Mouse (Mus musculus): ENCODE data around the gene 4933436I01Rik. TPM values are rescaled to one million over a fixed set of nuclear protein-coding genes. Genes with fewer than 3 reads are reported as not detected.

Gene 4933436I01Rik
- polyA plus RNA-seq (2016; fragmentation: Nextera tagmentation; extraction: Ambion mirVana) = not detected in 2 replicates

DNA sequence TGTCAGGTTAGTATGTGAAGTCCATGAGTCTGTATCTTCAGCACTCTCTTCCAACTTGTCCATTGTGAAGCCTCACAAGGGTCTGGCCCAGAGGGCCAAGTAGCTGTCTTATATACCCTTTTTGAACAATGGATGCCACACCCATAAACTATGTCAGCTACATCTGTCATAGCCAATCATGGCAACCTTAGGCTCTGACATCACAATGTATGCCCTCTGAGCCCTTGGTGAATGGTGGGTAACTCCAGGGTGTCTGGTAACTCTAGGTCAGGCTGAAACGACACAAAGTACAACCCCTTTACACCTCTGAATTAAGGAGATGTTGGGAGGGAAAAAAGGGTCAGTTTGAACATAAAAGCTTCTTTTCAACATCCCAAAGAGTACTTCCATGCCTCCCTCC lies at the start of gene 4933436I01Rik:
4933436I01Rik (minus strand) TSS at position 101 of the 400 bp plus-strand sequence.
- no peaks in the 10 kb centered on the region for H3K36me3 ChIP-seq
- no peaks in the 10 kb centered on the region for H3K9me3 ChIP-seq
- H3K4me3 ChIP-seq = no peak within 1 kb of the TSS
- ATAC-seq (ENCODE audit: low FRiP score, low read depth) = no peak
- H3K27me3 ChIP-seq (replicated peaks) = no peaks in the 10 kb centered on the region
- H3K4me2 ChIP-seq (replicated peaks) = no peak within 1 kb of the TSS
- no peak within 1 kb of the TSS for H3K9ac ChIP-seq
- no peaks in the 10 kb centered on the region for H3K4me1 ChIP-seq
- H3K27ac ChIP-seq = no peak within 1 kb of the TSS
- WGBS = 65% methylated on average over 1 of the region's 1 CpGs

DNA sequence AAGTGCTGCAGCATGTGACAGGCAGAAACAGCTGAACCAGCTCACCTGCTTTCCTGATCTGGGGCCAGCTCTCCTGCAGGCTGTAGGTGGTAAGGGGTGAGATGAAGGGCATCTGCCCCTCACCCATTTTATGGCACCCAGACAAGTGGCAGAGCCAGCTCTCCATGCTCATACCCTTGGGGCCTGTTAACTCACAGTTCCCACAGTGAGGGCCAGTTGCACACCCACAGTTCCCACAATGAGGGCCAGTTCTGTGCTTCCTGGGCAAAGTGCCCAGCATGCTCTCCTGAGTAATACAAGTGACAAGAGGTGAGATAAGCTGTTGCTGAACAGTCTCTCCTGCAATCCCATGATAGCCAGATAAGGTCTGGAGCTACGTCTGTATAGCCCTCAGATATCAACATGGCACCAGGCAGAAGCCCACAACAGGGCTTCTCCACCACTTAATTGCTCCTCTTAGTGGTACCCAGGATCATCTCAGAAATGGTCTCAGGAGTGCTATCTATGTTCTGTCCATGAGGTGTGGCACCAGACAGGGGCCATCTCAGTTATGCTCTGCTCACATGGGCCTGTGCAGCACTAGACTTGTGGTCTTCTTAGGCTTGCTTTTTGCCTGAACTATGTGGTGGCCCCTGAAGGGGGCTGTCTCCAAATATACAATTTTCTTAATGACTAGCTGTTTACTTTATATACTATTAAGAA lies 3.7 kb upstream of the 4933436I01Rik start:
- Histone ChIP-seq H3K4me1 (no peaks in the 10 kb centered on the region), H3K27me3 (replicated peaks) (no peaks in the 10 kb centered on the region), H3K4me2 (replicated peaks) (no peak overlapping the region), H3K27ac (no peak overlapping the region), H3K9ac (no peak overlapping the region), H3K4me3 (no peak overlapping the region), H3K9me3 (no peaks in the 10 kb centered on the region), H3K36me3 (no peaks in the 10 kb centered on the region)
- WGBS = 68% methylated on average over 1 of the region's 1 CpGs
- ATAC-seq (ENCODE audit: low FRiP score, low read depth) = no peak

DNA sequence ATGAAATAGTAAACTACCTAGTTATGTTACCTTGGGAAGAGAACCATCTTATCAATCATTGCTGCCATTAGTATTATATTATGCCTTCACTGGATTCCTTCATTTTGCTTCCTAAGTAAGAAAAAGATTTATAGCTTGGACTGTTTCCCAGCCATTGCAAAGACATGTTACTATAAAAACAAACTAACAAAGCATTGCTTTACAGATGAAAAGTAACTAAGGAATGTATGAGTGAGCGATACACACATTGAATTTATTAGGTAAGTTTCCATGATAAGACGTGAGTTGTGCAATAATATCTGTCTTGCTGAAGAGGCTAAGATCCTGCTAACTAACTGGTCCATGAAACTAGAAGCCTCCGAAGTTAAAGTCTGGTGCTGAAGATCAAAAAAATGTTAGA lies 37.8 kb downstream of the 4933436I01Rik start:
- Histone ChIP-seq H3K4me2 (replicated peaks) (no peak overlapping the region), H3K27me3 (replicated peaks) (no peaks in the 10 kb centered on the region), H3K36me3 (no peaks in the 10 kb centered on the region), H3K27ac (no peak overlapping the region), H3K9ac (no peak overlapping the region), H3K4me1 (no peaks in the 10 kb centered on the region), H3K9me3 (no peaks in the 10 kb centered on the region), H3K4me3 (no peak overlapping the region)
- ATAC-seq (ENCODE audit: low FRiP score, low read depth) = no peak
- 87% methylated on average over 3 of the region's 3 CpGs for WGBS

Other genes with a start within 250 kb of the 4933436I01Rik start
- gene Gm1140, start 227.9 kb downstream of the 4933436I01Rik start, polyA plus RNA-seq (2016; fragmentation: Nextera tagmentation; extraction: Ambion mirVana) = not detected in 2 replicates
- gene Gm14692, start 225.8 kb downstream of the 4933436I01Rik start, polyA plus RNA-seq (2016; fragmentation: Nextera tagmentation; extraction: Ambion mirVana) = not detected in 2 replicates

Measured in neural tube, embryonic 12.5 days (tissue).